Mouse (Mus musculus): ENCODE measurements at regions not wholly inside any gene's neighbourhood (a gene's known extent, or its start where the extent isn't known, plus 50 kb on each side); places are given as distances from the start of the nearest gene placed in this dataset.

- DNase-seq (ENCODE audit: low read depth, low spot score): no peak
Observed at GRCm38 (mm10) chr10:66433490-66433889, 662.4 kb upstream of the Jmjd1c start.

DNA sequence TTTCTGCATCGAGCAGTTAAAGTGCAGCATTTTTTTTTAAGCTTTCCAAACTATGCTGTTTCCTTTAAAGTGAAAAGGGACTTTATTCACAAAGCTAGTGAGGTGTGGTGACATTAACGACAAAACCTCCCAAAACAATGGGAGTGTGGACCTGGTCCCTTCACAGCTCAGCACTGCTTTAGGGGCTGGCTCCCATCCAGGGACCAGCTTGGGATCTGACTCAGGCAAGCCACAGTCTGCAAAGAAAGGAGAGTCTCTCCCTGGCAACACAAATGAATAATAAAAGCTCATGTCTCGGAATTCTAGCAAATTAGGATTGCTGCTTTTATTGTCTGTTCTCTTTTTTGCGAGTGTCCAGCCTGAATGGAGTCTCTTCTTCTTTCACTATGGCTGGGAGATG lies 625.2 kb upstream of the Jmjd1c start:
- DNase-seq (ENCODE audit: low read depth, low spot score): no peak

DNA sequence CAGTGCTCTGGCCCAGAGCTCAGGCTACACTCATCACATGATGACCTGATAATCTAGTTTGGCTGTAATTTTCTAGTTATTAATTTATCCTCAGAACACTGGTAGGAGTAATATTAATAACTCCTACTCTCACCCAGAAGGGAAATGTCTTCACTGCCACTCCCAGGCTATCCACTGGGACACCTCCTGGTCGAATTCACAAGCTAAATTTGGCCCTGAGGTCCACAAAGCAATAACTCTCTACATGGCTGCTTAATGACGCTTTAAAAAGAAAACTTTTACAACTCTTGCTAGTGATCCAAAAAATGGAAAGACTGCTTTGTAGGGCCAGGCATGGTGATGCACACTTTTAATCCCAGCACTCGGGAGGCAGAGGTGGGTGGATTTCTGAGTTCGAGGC lies 623.9 kb upstream of the Jmjd1c start:
- no peak for DNase-seq (ENCODE audit: low read depth, low spot score)

- no peak for DNase-seq (ENCODE audit: low read depth, low spot score)
Observed at GRCm38 (mm10) chr10:66475187-66475735, 620.7 kb upstream of the Jmjd1c start.

DNA sequence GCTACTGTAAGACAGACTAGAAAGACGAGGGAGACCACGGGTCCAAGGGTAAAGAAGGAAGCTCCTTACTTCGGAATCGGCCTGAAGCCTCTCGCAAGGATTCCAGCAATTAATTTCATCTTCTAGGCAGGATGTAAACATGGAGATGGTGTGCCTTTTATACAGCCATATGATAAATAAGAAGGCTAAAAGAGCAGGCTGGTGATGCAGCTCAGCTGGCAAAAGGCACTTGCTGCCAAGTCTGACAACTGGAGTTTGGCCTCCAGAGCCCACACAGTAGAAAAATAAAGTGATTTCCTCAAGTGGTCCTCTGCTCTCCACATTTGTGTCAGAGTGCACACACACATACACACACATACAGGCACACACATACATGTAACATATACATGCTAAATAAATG lies 605.1 kb upstream of the Jmjd1c start:
- DNase-seq (ENCODE audit: low read depth, low spot score): no peak

GRCm38 (mm10) chr10:66491850-66492249 lies 604.1 kb upstream of the Jmjd1c start:
- DNase-seq (ENCODE audit: low read depth, low spot score): no peak

DNA sequence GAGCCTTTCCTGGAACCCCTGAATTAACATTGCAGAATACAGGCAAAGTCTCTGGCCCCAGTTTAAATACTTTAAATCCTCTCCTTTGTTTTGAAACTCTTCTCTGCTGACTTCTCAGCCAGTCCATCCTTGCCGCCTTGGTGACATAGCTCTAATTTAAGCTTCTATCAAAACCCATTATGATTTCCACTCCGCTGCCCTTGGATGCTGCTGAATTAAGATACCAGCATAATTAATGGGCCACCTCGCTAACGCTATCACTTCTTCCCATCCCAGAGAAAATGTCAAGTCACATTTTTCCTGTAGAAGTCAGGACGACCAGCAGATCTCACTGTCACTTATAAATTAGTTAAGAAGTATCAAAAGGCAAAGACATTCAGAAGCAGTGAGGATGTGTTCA lies 556.1 kb upstream of the Jmjd1c start:
- no peak for DNase-seq (ENCODE audit: low read depth, low spot score)

GRCm38 (mm10) chr10:66546656-66547055 lies 549.3 kb upstream of the Jmjd1c start:
- no peak for DNase-seq (ENCODE audit: low read depth, low spot score)

GRCm38 (mm10) chr10:66547660-66548059 lies 548.3 kb upstream of the Jmjd1c start:
- no peak for DNase-seq (ENCODE audit: low read depth, low spot score)

DNA sequence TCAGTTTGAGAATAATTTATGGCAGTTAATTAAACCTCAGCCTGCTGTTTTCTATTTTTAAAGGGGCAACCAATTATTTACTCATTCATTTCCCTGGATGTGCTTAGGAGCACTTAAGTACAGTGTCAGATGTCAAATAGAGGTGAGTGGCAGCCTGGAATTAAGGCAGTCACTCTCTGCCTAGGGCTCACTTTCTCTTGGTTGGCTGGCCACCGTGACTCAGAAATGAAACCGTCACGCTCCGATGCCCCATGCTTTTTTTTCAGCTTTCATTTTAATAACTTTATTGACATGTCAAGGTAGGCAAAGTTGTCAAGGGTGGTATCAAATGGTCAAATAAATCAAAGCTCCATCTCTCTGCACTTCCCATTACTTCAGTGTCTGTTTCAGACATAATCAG lies 547.9 kb upstream of the Jmjd1c start:
- no peak for DNase-seq (ENCODE audit: low read depth, low spot score)

DNA sequence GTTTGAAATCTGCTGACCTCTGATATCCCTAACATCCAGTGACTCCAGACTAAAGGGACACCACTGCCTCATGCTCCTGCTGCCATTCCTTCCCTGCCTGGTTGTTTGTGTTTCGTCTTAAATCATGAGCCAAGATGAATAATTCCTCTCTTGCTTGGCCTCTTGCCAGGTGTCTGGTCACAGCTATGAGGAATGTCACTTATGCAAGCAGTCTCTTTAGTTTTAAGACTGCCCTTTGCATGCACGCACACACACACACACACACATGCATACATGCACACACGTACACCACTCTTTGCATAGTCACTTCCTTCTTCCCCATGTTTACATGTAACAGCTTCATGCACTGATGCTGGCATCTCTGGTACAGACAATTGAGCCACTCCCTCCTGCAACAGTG lies 543.0 kb upstream of the Jmjd1c start:
- DNase-seq (ENCODE audit: low read depth, low spot score): no peak

DNA sequence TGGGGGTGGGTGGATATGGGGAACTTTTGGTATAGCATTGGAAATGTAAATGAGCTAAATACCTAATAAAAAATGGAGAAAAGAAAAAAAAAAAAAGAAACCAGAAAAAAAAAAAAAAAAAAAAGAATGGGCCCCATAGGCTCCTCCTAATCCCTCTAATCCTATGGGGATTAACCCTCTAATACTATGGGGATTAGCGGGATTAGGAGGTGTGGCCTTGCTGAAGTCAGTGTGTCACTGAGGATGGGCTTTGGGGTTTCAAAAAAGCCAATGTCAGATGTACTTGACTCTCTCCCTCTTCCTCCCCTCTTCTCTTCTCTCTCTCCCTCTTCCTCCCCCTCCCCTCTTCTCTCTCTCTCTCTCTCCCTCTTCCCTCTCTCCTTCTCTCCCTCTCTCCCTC lies 541.7 kb upstream of the Jmjd1c start:
- DNase-seq (ENCODE audit: low read depth, low spot score): no peak

- DNase-seq (ENCODE audit: low read depth, low spot score): no peak
Observed at GRCm38 (mm10) chr10:66558097-66558840, 537.7 kb upstream of the Jmjd1c start.

- DNase-seq (ENCODE audit: low read depth, low spot score): no peak
Observed at GRCm38 (mm10) chr10:66565374-66565773, 530.6 kb upstream of the Jmjd1c start.

GRCm38 (mm10) chr10:66574846-66575535 lies 520.9 kb upstream of the Jmjd1c start:
- no peak for DNase-seq (ENCODE audit: low read depth, low spot score)

GRCm38 (mm10) chr10:66593001-66593400 lies 502.9 kb upstream of the Jmjd1c start:
- DNase-seq (ENCODE audit: low read depth, low spot score): no peak

DNA sequence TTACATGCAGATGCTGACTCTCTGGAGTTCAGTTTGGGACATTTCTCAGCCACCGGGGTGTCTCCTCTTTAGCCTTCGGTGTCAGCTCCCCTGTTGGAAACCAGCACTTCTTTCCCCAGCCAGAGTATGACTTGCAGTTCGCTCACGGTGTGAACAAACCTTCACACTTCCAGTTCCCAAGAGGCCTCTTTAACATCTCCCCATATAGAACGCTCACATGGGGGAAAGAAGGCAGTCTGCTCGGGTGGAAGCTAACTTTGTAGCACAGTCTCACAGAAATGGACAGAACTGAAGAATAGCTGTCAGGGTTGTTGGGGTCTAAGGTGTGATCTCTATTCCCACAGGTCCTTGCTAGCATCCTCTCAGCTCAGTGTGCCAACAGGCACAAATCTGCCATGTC lies 502.4 kb upstream of the Jmjd1c start:
- DNase-seq (ENCODE audit: low read depth, low spot score): no peak

- no peak for DNase-seq (ENCODE audit: low read depth, low spot score)
Observed at GRCm38 (mm10) chr10:66597952-66598351, 498.0 kb upstream of the Jmjd1c start.

- DNase-seq (ENCODE audit: low read depth, low spot score): no peak
Observed at GRCm38 (mm10) chr10:66607141-66607540, 488.8 kb upstream of the Jmjd1c start.

DNA sequence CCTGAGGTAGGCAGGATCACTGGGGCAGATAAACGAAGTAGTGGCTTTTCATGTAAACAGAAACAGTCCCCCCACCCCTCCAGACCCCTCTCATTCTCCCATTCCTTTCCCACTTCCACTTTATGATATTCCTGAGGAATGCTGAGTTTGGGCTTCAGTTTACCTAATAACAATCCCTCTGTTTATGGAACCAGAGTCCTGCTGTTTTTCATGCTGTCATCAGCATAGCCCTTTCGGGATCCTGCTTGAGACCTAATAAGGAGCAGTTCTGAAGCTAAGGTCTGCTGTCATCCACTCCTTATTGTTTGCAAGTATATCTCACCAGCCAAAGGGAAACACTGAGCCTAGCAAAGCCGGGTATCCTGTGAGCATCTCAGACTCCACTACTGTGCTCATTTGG lies 479.6 kb upstream of the Jmjd1c start:
- DNase-seq (ENCODE audit: low read depth, low spot score): no peak

DNA sequence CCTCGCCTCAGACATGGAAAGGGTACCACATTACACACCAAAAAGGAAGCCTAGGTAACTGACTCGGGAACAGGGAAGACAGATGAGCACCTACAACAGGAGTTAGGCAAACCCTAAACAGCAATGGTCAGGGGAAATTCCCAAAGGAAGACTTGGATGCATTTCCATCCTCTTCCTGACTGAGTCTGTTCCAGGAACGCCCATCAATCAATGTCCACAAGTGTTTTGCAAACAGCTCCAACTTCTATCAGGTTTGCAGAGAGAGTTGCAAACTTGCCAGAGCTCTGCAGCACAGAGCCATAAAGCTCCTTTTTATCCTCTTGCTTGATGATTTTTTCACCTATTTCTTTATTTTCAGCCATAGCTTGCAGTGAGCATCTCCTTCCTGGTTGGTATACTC lies 464.9 kb upstream of the Jmjd1c start:
- DNase-seq (ENCODE audit: low read depth, low spot score): no peak

DNA sequence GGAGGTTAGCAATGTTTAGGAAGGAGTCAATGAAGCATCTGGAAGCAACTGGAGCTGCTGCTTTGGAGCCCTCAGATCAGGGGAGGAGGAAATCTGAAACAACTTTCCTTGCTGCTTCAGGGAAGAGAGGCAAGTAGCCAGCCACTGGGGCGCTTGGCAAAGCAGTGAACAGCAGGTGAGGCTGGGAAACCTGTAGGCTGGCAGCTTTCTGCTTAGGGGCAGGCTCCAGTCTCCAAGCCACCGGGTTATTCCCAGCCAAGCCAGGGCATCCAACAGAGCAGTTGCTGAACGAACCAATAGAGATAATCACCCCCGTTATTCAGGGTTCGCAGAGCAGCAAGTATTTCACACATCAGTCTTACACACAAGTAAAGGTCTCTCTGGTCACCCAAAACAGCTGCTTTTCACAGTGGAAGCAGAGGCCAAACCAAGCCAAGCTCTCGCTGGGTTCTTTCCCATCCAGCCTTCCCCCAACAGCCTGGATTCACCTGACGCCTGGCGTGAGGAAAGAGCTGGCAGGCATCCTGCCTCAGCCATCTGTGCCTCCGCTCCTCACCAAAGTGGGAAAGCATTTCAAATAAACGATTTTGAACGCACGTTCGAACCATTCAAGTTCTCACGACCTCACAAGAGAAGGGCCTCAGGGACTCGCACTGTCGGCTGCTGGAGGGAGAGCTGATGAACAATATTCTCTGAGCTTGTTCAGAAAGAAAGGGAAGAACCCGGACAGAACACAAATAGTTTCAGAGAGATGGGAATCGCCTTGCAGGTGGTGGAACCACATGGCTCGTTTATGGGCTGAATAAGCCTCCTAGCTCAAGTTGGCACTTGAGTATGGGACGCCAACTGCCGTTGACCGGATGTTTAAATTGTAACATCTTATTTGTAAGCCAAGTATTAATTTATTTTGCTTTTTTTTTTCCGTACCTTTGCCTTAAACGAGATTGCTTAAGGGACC lies 454.8 kb upstream of the Jmjd1c start:
- DNase-seq (ENCODE audit: low read depth, low spot score): no peak

All from c-Kit-negative CD71-positive TER-119-positive erythroid progenitor cells, embryonic 14.5 days (primary cell).